Mouse (Mus musculus) small intestine, adult 10 weeks (tissue): ENCODE data around the gene Aox4. TPM values are rescaled to one million over a fixed set of nuclear protein-coding genes. Genes with fewer than 3 reads are reported as not detected.

Experiments used
- polyA plus RNA-seq: library from polyadenylated mRNA; stranded (reverse); fragments of 350-450 nt; fragmentation: Illumina TruSeq; extraction: RNeasy Lipid Tissue Mini Kit (QIAGEN cat#74804); gene quantifications from one replicate; pipeline ENCODE4 v1.2.3, GENCODE M21; 2014; ENCODE audit warnings: low replicate concordance

Gene Aox4
- not detected for polyA plus RNA-seq

GRCm38 (mm10) chr1:58210203-58210602, at the start of gene Aox4:
Gene Aox4, plus strand, starts transcription at chr1:58210397.

GRCm38 (mm10) chr1:58278026-58278425, 67.8 kb downstream of the Aox4 start, which contains the start of gene Aox2:
Gene Aox2, plus strand, starts transcription at chr1:58278326.

Other genes starting within 250 kb of the Aox4 start
- 8.8 TPM for gene Sgo2a, start 214.4 kb upstream of the Aox4 start, polyA plus RNA-seq
- gene Kctd18, start 191.4 kb upstream of the Aox4 start, polyA plus RNA-seq = 8.7 TPM
- gene Aox1, start 180.5 kb upstream of the Aox4 start, polyA plus RNA-seq = 0.93 TPM
- 0.59 TPM for gene Aox3, start 97.3 kb upstream of the Aox4 start, polyA plus RNA-seq
- 0.07 TPM for gene Aox2, start 67.9 kb downstream of the Aox4 start, polyA plus RNA-seq
- gene Bzw1, start 182.5 kb downstream of the Aox4 start, polyA plus RNA-seq = 401 TPM
- gene Clk1, start 213.7 kb downstream of the Aox4 start, polyA plus RNA-seq = 711 TPM
- 21.9 TPM for gene Nif3l1, start 234.8 kb downstream of the Aox4 start, polyA plus RNA-seq
- 73.4 TPM for gene Ppil3, start 235.1 kb downstream of the Aox4 start, polyA plus RNA-seq